ENCODE assay signal across 25 mouse cellular contexts in genomic region chr6:118010256-118010655, GRCm38 (mm10). TPM values are rescaled to one million over a fixed set of nuclear protein-coding genes. Genes with fewer than 3 reads are reported as not detected.
DNase-seq lines count a peak whose midpoint lies in the region; ATAC-seq and TF ChIP-seq lines count a peak whose summit lies in the region.
"Had no signal": no experiment of that assay in that cellular context is flagged by ENCODE, and none has a peak within 500 bp of the region (broad histone marks: within the 10 kb centered on the region; RNA-seq: fewer than 3 reads in every experiment).

No protein-coding gene starts in this region.

- ATAC-seq in midbrain, postnatal 0 days (ENCODE audit: low FRiP score) = no peak
- no peak for ATAC-seq in midbrain, embryonic 11.5 days (ENCODE audit: low FRiP score)
- ATAC-seq: activated CD4-positive, CD25-positive, alpha-beta regulatory T cell, adult 4 months; forebrain, embryonic 13.5 days; intestine, postnatal 0 days had no signal

- WGBS in midbrain, postnatal 0 days = 65% methylated on average over 3 of the region's 3 CpGs
- WGBS in midbrain, embryonic 11.5 days = 76% methylated on average over 3 of the region's 3 CpGs
- 57% methylated on average over 3 of the region's 3 CpGs for WGBS in heart, adult 2 months

- no peak for TF ChIP-seq CTCF in left cerebral cortex, adult 2 months (IDR thresholded peaks at IDR 0.05)
- no peak for TF ChIP-seq CTCF in midbrain, postnatal 0 days (IDR thresholded peaks at IDR 0.05)
- TF ChIP-seq CTCF in heart, adult 2 months (IDR thresholded peaks at IDR 0.05) = no peak

- no peaks in the 10 kb centered on the region for H3K27me3 ChIP-seq in midbrain, postnatal 0 days (ENCODE audit: insufficient read depth, low read length)
- H3K27me3 ChIP-seq in midbrain, embryonic 11.5 days (ENCODE audit: control insufficient read depth, insufficient read depth, low read length) = peaks cover 28% of the 10 kb centered on the region
- H3K27me3 ChIP-seq in heart, adult 2 months (ENCODE audit: control insufficient read depth, insufficient read depth, low read length) = peaks cover 8% of the 10 kb centered on the region

- TF ChIP-seq EP300 in heart, adult 2 months (IDR thresholded peaks at IDR 0.05; ENCODE audit: insufficient read depth, low read depth, low read length) = no peak

- peak overlapping the region; percentile 64 for H3K4me3 ChIP-seq in left cerebral cortex, adult 2 months
- no peak overlapping the region for H3K4me3 ChIP-seq in midbrain, postnatal 0 days (ENCODE audit: low read depth, low read length)
- no peak overlapping the region for H3K4me3 ChIP-seq in midbrain, embryonic 11.5 days (ENCODE audit: low read depth, low read length)
- no peak overlapping the region for H3K4me3 ChIP-seq in heart, adult 2 months

- no peaks in the 10 kb centered on the region for H3K79me2 ChIP-seq in heart, adult 2 months (replicated peaks; ENCODE audit: control insufficient read depth, insufficient read depth, low read length)

- peaks cover 18% of the 10 kb centered on the region; the same call in 1 of the 2 replicates for H3K4me1 ChIP-seq in midbrain, postnatal 0 days (ENCODE audit: insufficient read depth, low read length)
- peaks cover 4% of the 10 kb centered on the region for H3K4me1 ChIP-seq in midbrain, embryonic 11.5 days (ENCODE audit: control insufficient read depth, insufficient read depth, low read length)
- H3K4me1 ChIP-seq in heart, adult 2 months (ENCODE audit: control insufficient read depth, insufficient read depth, low read length) = no peaks in the 10 kb centered on the region

- H3K9me3 ChIP-seq in midbrain, postnatal 0 days (ENCODE audit: low read length) = no peaks in the 10 kb centered on the region
- no peaks in the 10 kb centered on the region for H3K9me3 ChIP-seq in midbrain, embryonic 11.5 days (ENCODE audit: control insufficient read depth, low read length)
- H3K9me3 ChIP-seq: forebrain, embryonic 13.5 days; hindbrain, embryonic 12.5 days; limb, embryonic 10.5 days; limb, embryonic 15.5 days; midbrain, embryonic 10.5 days had no signal

- DNase-seq in cerebellum, adult 11-12 months = peak; percentile 64
- DNase-seq in cerebellum, adult 11 months = no peak
- DNase-seq in left cerebral cortex, adult 2 months (ENCODE audit: extremely low spot score in 1 of 2, low spot score in 2 of 2) = no peak
- DNase-seq in left cerebral cortex, adult 18-20 months (ENCODE audit: low spot score in 2 of 2) = no peak
- DNase-seq in midbrain, postnatal 0 days (ENCODE audit: low spot score) = no peak
- DNase-seq in midbrain, embryonic 11.5 days (ENCODE audit: low spot score, missing footprints) = no peak
- DNase-seq in heart, adult 2 months = no peak
- no peak for DNase-seq in embryo, embryonic 10.5 days (ENCODE audit: low spot score)
- DNase-seq: adrenal gland, adult 2 months; adrenal gland, postnatal 36 days; gastrocnemius, postnatal 10 days; heart, postnatal 36 days; kidney, adult 9 months; kidney, postnatal 25 days; lung, embryonic 14.5 days; retina, postnatal 1 day; right cerebral cortex, postnatal 14 days had no signal

- H3K4me2 ChIP-seq in midbrain, postnatal 0 days (ENCODE audit: low read depth, low read length, poor library complexity, severe bottlenecking) = peak overlapping the region; percentile 76
- no peak overlapping the region for H3K4me2 ChIP-seq in midbrain, embryonic 11.5 days

- intact Hi-C loops in left cerebral cortex, adult 2 months (cut with DNase I) = loop anchor here (5.0 kb wide), 1 partner anchor 68 kb away; no protein-coding TSS in a partner anchor
- intact Hi-C loops in heart, adult 2 months (cut with DNase I) = no loop called here

- no peak for TF ChIP-seq POLR2A in heart, adult 2 months (IDR thresholded peaks at IDR 0.05; ENCODE audit: insufficient read depth, low read depth, low read length)

- peak overlapping the region; percentile 98 for H3K27ac ChIP-seq in left cerebral cortex, adult 2 months
- H3K27ac ChIP-seq in midbrain, postnatal 0 days (ENCODE audit: low read depth, low read length) = peak overlapping the region; percentile 81; the same call in 1 of the 2 replicates
- no peak overlapping the region for H3K27ac ChIP-seq in midbrain, embryonic 11.5 days (ENCODE audit: low read depth, low read length)
- no peak overlapping the region for H3K27ac ChIP-seq in heart, adult 2 months
- H3K27ac ChIP-seq: forebrain, embryonic 13.5 days; hindbrain, embryonic 12.5 days; limb, embryonic 10.5 days; limb, embryonic 15.5 days; liver, embryonic 14.5 days; midbrain, embryonic 10.5 days had no signal

- H3K9ac ChIP-seq in midbrain, postnatal 0 days (replicated peaks; ENCODE audit: low read length, poor library complexity, severe bottlenecking) = no peak overlapping the region
- no peak overlapping the region for H3K9ac ChIP-seq in midbrain, embryonic 11.5 days (ENCODE audit: low read length)
- H3K9ac ChIP-seq in heart, adult 2 months (ENCODE audit: low read depth, low read length) = no peak overlapping the region
- H3K9ac ChIP-seq: limb, embryonic 15.5 days; liver, embryonic 14.5 days; lung, embryonic 14.5 days had no signal

- no peaks in the 10 kb centered on the region for H3K36me3 ChIP-seq in midbrain, postnatal 0 days (ENCODE audit: insufficient read depth, low read length)
- H3K36me3 ChIP-seq in midbrain, embryonic 11.5 days (ENCODE audit: control insufficient read depth, insufficient read depth, low read length) = no peaks in the 10 kb centered on the region
- H3K36me3 ChIP-seq in heart, adult 2 months (ENCODE audit: control insufficient read depth, insufficient read depth, low read length) = no peaks in the 10 kb centered on the region
- H3K36me3 ChIP-seq: hindbrain, embryonic 12.5 days; limb, embryonic 10.5 days; limb, embryonic 15.5 days; midbrain, embryonic 10.5 days had no signal

RNA-seq across cellular contexts. Expression of gene Rasgef1a, which starts 1.0 kb away (rescaled TPM):
- total RNA-seq in left cerebral cortex, adult 2 months (2021) = 100 to 1,000 TPM; 208 to 213 TPM
- total RNA-seq in left cerebral cortex, adult 18-20 months (2021) = 100 to 1,000 TPM; 201 to 250 TPM
- total RNA-seq in midbrain, postnatal 0 days (2014; rRNA removed) = 23.0 and 25.4 TPM in 2 replicates
- polyA plus RNA-seq in midbrain, postnatal 0 days (2015; fragmentation: Nextera tagmentation; extraction: Ambion mirVana) = 10.9 and 11.6 TPM in 2 replicates
- polyA plus RNA-seq in midbrain, embryonic 11.5 days (2014; fragmentation: Nextera tagmentation; extraction: Ambion mirVana) = 0.15 TPM in 1 of 2 replicates, not detected in the other
- total RNA-seq in heart, adult 2 months (2021) = under 1 TPM; 0.18 to 0.37 TPM
- polyA plus RNA-seq in heart, adult 2 months (2012; rRNA removed) = 0.26 and 0.37 TPM in 2 replicates
- polyA plus RNA-seq: limb, embryonic 10.5 days had no signal

Comparison
In these comparisons a context has a peak if more than half of its experiments do, and no peak if none do; other contexts are left out.
1. H3K27ac ChIP-seq: peak in left cerebral cortex, adult 2 months (single experiment) and midbrain, postnatal 0 days (single experiment); none in midbrain, embryonic 11.5 days (single experiment) and heart, adult 2 months (single experiment).
2. RNA of gene Rasgef1a, which starts 1.0 kb away (total RNA-seq): 201 to 250 TPM in left cerebral cortex, adult 18-20 months, 208 to 213 TPM in left cerebral cortex, adult 2 months and 23.0 to 25.4 TPM in midbrain, postnatal 0 days; 0.18 to 0.37 TPM in heart, adult 2 months; every median in the first group is over 10 times any median in the second.